Mouse (Mus musculus) cerebellum, postnatal 4 days (tissue): ENCODE measurements around the gene Rfx4.

Experiments used
- DNase-seq, 2 experiments: peaks; one replicate each; pipeline ENCODE4 v3.0.0; 2022; ENCODE audit warnings: low spot score in 2 of 2, mixed read lengths in 1 of 2

Gene Rfx4

GRCm38 (mm10) chr10:84811913-84812295 is 56.0 kb downstream of the Rfx4 start:
- no peak for DNase-seq

- DNase-seq, result no peak
Measured at GRCm38 (mm10) chr10:84815676-84816436, 60.0 kb downstream of the Rfx4 start.

- no peak for DNase-seq
Measured at GRCm38 (mm10) chr10:84817086-84817869, 61.4 kb downstream of the Rfx4 start.

GRCm38 (mm10) chr10:84819669-84820068 is 63.8 kb downstream of the Rfx4 start:
- DNase-seq, result no peak

- DNase-seq, result no peak
Measured at GRCm38 (mm10) chr10:84820230-84820629, 64.4 kb downstream of the Rfx4 start.

GRCm38 (mm10) chr10:84822741-84823151 is 66.9 kb downstream of the Rfx4 start:
- DNase-seq, result no peak

GRCm38 (mm10) chr10:84823621-84824020 is 67.8 kb downstream of the Rfx4 start:
- DNase-seq, result no peak

GRCm38 (mm10) chr10:84829009-84829408 is 73.1 kb downstream of the Rfx4 start:
- DNase-seq, result no peak

- DNase-seq, result no peak
Measured at GRCm38 (mm10) chr10:84835596-84835995, 79.7 kb downstream of the Rfx4 start.

GRCm38 (mm10) chr10:84836104-84836503 is 80.2 kb downstream of the Rfx4 start:
- no peak for DNase-seq

GRCm38 (mm10) chr10:84837355-84837754 is 81.5 kb downstream of the Rfx4 start:
- DNase-seq, result no peak

- DNase-seq, result no peak
Measured at GRCm38 (mm10) chr10:84838850-84839473, 83.1 kb downstream of the Rfx4 start.

GRCm38 (mm10) chr10:84846638-84847037 is 90.8 kb downstream of the Rfx4 start:
- DNase-seq, result no peak

- peak; percentile 81 to 95 for DNase-seq
Measured at GRCm38 (mm10) chr10:84851981-84852979, 96.4 kb downstream of the Rfx4 start.

- DNase-seq, result no peak
Measured at GRCm38 (mm10) chr10:84854059-84854458, 98.2 kb downstream of the Rfx4 start.

GRCm38 (mm10) chr10:84855466-84855865 is 99.6 kb downstream of the Rfx4 start:
- no peak for DNase-seq

GRCm38 (mm10) chr10:84858371-84858770 is 102.5 kb downstream of the Rfx4 start:
- DNase-seq, result no peak

GRCm38 (mm10) chr10:84858806-84859496 is 103.1 kb downstream of the Rfx4 start:
- no peak for DNase-seq

- no peak for DNase-seq
Measured at GRCm38 (mm10) chr10:84859556-84860380, 103.9 kb downstream of the Rfx4 start.

- DNase-seq, result no peak
Measured at GRCm38 (mm10) chr10:84863488-84863887, 107.6 kb downstream of the Rfx4 start.
